Mouse (Mus musculus) embryonic facial prominence, embryonic 13.5 days (tissue): Measurements from ENCODE around the gene Mad1l1. TPM values are rescaled to one million over a fixed set of nuclear protein-coding genes. Genes with fewer than 3 reads are reported as not detected.

Experiments
- ATAC-seq: fragments of 200-750 bp; cut with Nextera tagmentation; 2 replicates; pipeline ENCODE4 v1.8.0; 2017; ENCODE audit warnings: low read depth; ENCODE audit not compliant: insufficient number of reproducible peaks, insufficient read depth, low FRiP score, low TSS enrichment
- H3K27ac ChIP-seq: fragments of 300-500 bp; sonication (generic); 2 replicates; pipeline ENCODE4 v1.5.1; 2015; ENCODE audit warnings: moderate library complexity, mild to moderate bottlenecking, inconsistent platforms
- H3K27me3 ChIP-seq: fragments of 300-500 bp; sonication (generic); 2 replicates; pipeline ENCODE4 v1.6.1; 2015; ENCODE audit warnings: mild to moderate bottlenecking, inconsistent platforms
- H3K36me3 ChIP-seq: fragments of 300-500 bp; sonication (generic); 2 replicates; pipeline ENCODE4 v1.6.1; 2015; ENCODE audit warnings: mild to moderate bottlenecking, inconsistent platforms
- H3K4me1 ChIP-seq: fragments of 300-500 bp; sonication (generic); 2 replicates; pipeline ENCODE4 v1.6.1; 2015; ENCODE audit warnings: inconsistent platforms
- H3K4me2 ChIP-seq: fragments of 300-500 bp; sonication (generic); 2 replicates; pipeline ENCODE4 v1.6.1; 2015; ENCODE audit warnings: moderate library complexity, mild to moderate bottlenecking, inconsistent platforms
- H3K4me3 ChIP-seq: fragments of 300-500 bp; sonication (generic); 2 replicates; pipeline ENCODE4 v1.5.1; 2015; ENCODE audit warnings: mild to moderate bottlenecking, inconsistent platforms
- H3K9ac ChIP-seq: fragments of 300-500 bp; sonication (generic); 2 replicates; pipeline ENCODE4 v1.6.1; 2015; ENCODE audit warnings: mild to moderate bottlenecking, inconsistent platforms
- H3K9me3 ChIP-seq: fragments of 300-500 bp; sonication (generic); 2 replicates; pipeline ENCODE4 v1.6.1; 2016; ENCODE audit warnings: inconsistent platforms
- WGBS: fragments of 180-500 bp; shearing (Covaris S2); methylation state at CpG from one replicate; pipeline ENCODE4 v1.1.7; 2015; ENCODE audit warnings: mixed read lengths; 5-methylcytosine and 5-hydroxymethylcytosine counted together
- polyA plus RNA-seq: library from polyadenylated mRNA; unstranded; fragments of >200 nt; fragmentation: Nextera tagmentation; extraction: Ambion mirVana; gene quantifications from 2 replicates; pipeline ENCODE4 v1.2.1, GENCODE M21; 2015

The Mad1l1 gene
- polyA plus RNA-seq, 1 experiment from 2014 or later: 58.1 TPM

- H3K27me3 ChIP-seq: no peaks in the 10 kb centered on the region
- no peak for ATAC-seq
- WGBS: 97% methylated on average over 5 of the region's 5 CpGs
- H3K27ac ChIP-seq: no peak overlapping the region
- no peak overlapping the region for H3K4me3 ChIP-seq
- H3K9ac ChIP-seq: no peak overlapping the region
- H3K9me3 ChIP-seq: no peaks in the 10 kb centered on the region
- peaks cover 7% of the 10 kb centered on the region; the same call in 1 of the 2 replicates for H3K4me1 ChIP-seq
- peaks cover 3% of the 10 kb centered on the region; the same call in 1 of the 2 replicates for H3K36me3 ChIP-seq
- no peak overlapping the region for H3K4me2 ChIP-seq
These were observed 286.9 kb downstream of the Mad1l1 start for GRCm38 (mm10) chr5:140034300-140035024.

- Histone ChIP-seq H3K27ac (no peak overlapping the region), H3K4me3 (no peak overlapping the region), H3K9me3 (no peaks in the 10 kb centered on the region), H3K36me3 (no peaks in the 10 kb centered on the region), H3K9ac (no peak overlapping the region), H3K4me2 (no peak overlapping the region), H3K4me1 (peaks cover 4% of the 10 kb centered on the region; the same call in 1 of the 2 replicates), H3K27me3 (no peaks in the 10 kb centered on the region)
- ATAC-seq: no peak
- 92% methylated on average over 4 of the region's 4 CpGs for WGBS
These were observed 295.0 kb downstream of the Mad1l1 start for GRCm38 (mm10) chr5:140026366-140026765.

GRCm38 (mm10) chr5:140025301-140025700 is 296.1 kb downstream of the Mad1l1 start:
- Histone ChIP-seq H3K9me3 (no peaks in the 10 kb centered on the region), H3K4me1 (peaks cover 4% of the 10 kb centered on the region; the same call in 1 of the 2 replicates), H3K27ac (no peak overlapping the region), H3K27me3 (no peaks in the 10 kb centered on the region), H3K4me2 (no peak overlapping the region), H3K4me3 (no peak overlapping the region), H3K9ac (no peak overlapping the region), H3K36me3 (no peaks in the 10 kb centered on the region)
- ATAC-seq: no peak
- WGBS: 85% methylated on average over 2 of the region's 2 CpGs

- Histone ChIP-seq H3K27me3 (no peaks in the 10 kb centered on the region), H3K27ac (no peak overlapping the region), H3K9ac (no peak overlapping the region), H3K4me3 (no peak overlapping the region), H3K4me2 (no peak overlapping the region), H3K36me3 (no peaks in the 10 kb centered on the region), H3K9me3 (no peaks in the 10 kb centered on the region), H3K4me1 (peaks cover 4% of the 10 kb centered on the region; the same call in 1 of the 2 replicates)
- WGBS: 53% methylated on average over 3 of the region's 3 CpGs
- no peak for ATAC-seq
These were observed 297.3 kb downstream of the Mad1l1 start for GRCm38 (mm10) chr5:140023941-140024500.

GRCm38 (mm10) chr5:140022861-140023260 is 298.5 kb downstream of the Mad1l1 start:
- Histone ChIP-seq H3K9ac (no peak overlapping the region), H3K4me2 (no peak overlapping the region), H3K36me3 (no peaks in the 10 kb centered on the region), H3K4me3 (no peak overlapping the region), H3K27me3 (no peaks in the 10 kb centered on the region), H3K4me1 (peaks cover 4% of the 10 kb centered on the region; the same call in 1 of the 2 replicates), H3K9me3 (no peaks in the 10 kb centered on the region), H3K27ac (no peak overlapping the region)
- ATAC-seq: no peak
- WGBS: 71% methylated on average over 6 of the region's 6 CpGs

GRCm38 (mm10) chr5:140021755-140022154 is 299.6 kb downstream of the Mad1l1 start:
- H3K9ac ChIP-seq: peak overlapping the region; percentile 11; the same call in 1 of the 2 replicates
- 83% methylated on average over 10 of the region's 10 CpGs for WGBS
- ATAC-seq: no peak

GRCm38 (mm10) chr5:140019616-140020015 is 301.7 kb downstream of the Mad1l1 start:
- ATAC-seq: no peak
- Histone ChIP-seq H3K4me3 (no peak overlapping the region), H3K27me3 (no peaks in the 10 kb centered on the region), H3K4me1 (peaks cover 9% of the 10 kb centered on the region; the same call in 1 of the 2 replicates), H3K9ac (no peak overlapping the region), H3K4me2 (no peak overlapping the region), H3K36me3 (no peaks in the 10 kb centered on the region), H3K9me3 (no peaks in the 10 kb centered on the region), H3K27ac (no peak overlapping the region)
- 95% methylated on average over 1 of the region's 1 CpGs for WGBS

More at GRCm38 (mm10) chr5:140021755-140022154, 299.6 kb downstream of the Mad1l1 start:
- Histone ChIP-seq H3K36me3 (no peaks in the 10 kb centered on the region), H3K27me3 (no peaks in the 10 kb centered on the region), H3K9me3 (no peaks in the 10 kb centered on the region), H3K4me1 (peaks cover 4% of the 10 kb centered on the region; the same call in 1 of the 2 replicates), H3K27ac (no peak overlapping the region), H3K4me3 (no peak overlapping the region), H3K4me2 (no peak overlapping the region)

GRCm38 (mm10) chr5:140018780-140019179 is 302.6 kb downstream of the Mad1l1 start:
- H3K36me3 ChIP-seq: no peaks in the 10 kb centered on the region
- H3K27me3 ChIP-seq: no peaks in the 10 kb centered on the region
- H3K4me3 ChIP-seq: no peak overlapping the region
- no peak overlapping the region for H3K4me2 ChIP-seq
- H3K27ac ChIP-seq: no peak overlapping the region
- 85% methylated on average over 7 of the region's 7 CpGs for WGBS
- no peaks in the 10 kb centered on the region for H3K9me3 ChIP-seq
- H3K9ac ChIP-seq: no peak overlapping the region
- H3K4me1 ChIP-seq: peaks cover 10% of the 10 kb centered on the region
- ATAC-seq: no peak

GRCm38 (mm10) chr5:140016896-140017295 is 304.5 kb downstream of the Mad1l1 start:
- Histone ChIP-seq H3K4me3 (no peak overlapping the region), H3K36me3 (no peaks in the 10 kb centered on the region), H3K4me2 (no peak overlapping the region), H3K27me3 (no peaks in the 10 kb centered on the region), H3K9me3 (no peaks in the 10 kb centered on the region), H3K27ac (no peak overlapping the region), H3K4me1 (peaks cover 13% of the 10 kb centered on the region), H3K9ac (no peak overlapping the region)
- ATAC-seq: no peak
- WGBS: 93% methylated on average over 1 of the region's 1 CpGs

GRCm38 (mm10) chr5:140013652-140014051 is 307.7 kb downstream of the Mad1l1 start:
- no peak for ATAC-seq
- Histone ChIP-seq H3K4me3 (no peak overlapping the region), H3K9ac (no peak overlapping the region), H3K36me3 (no peaks in the 10 kb centered on the region; the same call in 1 of the 2 replicates), H3K27me3 (no peaks in the 10 kb centered on the region), H3K27ac (no peak overlapping the region), H3K4me2 (no peak overlapping the region), H3K4me1 (peaks cover 13% of the 10 kb centered on the region), H3K9me3 (no peaks in the 10 kb centered on the region)
- WGBS: 73% methylated on average over 5 of the region's 5 CpGs

GRCm38 (mm10) chr5:140012286-140012967 is 308.9 kb downstream of the Mad1l1 start:
- Histone ChIP-seq H3K4me3 (no peak overlapping the region), H3K27ac (no peak overlapping the region), H3K4me2 (no peak overlapping the region), H3K9me3 (no peaks in the 10 kb centered on the region), H3K9ac (no peak overlapping the region), H3K27me3 (no peaks in the 10 kb centered on the region), H3K36me3 (peaks cover 9% of the 10 kb centered on the region; the same call in 1 of the 2 replicates), H3K4me1 (peaks cover 21% of the 10 kb centered on the region)
- 81% methylated on average over 12 of the region's 12 CpGs for WGBS
- no peak for ATAC-seq
